Mouse (Mus musculus) urinary bladder, adult 18-20 months (tissue): Measurements from ENCODE around the gene Dab1.

Experiments used
- DNase-seq, 2 experiments: peaks; one replicate each; pipeline ENCODE4 v3.0.0; 2022; ENCODE audit warnings: low spot score in 2 of 2, mixed read lengths in 2 of 2

Dab1 gene

GRCm38 (mm10) chr4:103822669-103823068 is 203.5 kb downstream of the Dab1 start:
- DNase-seq = no peak

GRCm38 (mm10) chr4:103838377-103838776 is 219.2 kb downstream of the Dab1 start:
- DNase-seq = no peak

GRCm38 (mm10) chr4:103839541-103839940 is 220.4 kb downstream of the Dab1 start:
- DNase-seq = no peak

GRCm38 (mm10) chr4:103841126-103841525 is 222.0 kb downstream of the Dab1 start:
- no peak for DNase-seq

GRCm38 (mm10) chr4:103844635-103845034 is 225.5 kb downstream of the Dab1 start:
- DNase-seq = no peak

- no peak for DNase-seq
Observed at GRCm38 (mm10) chr4:103857173-103857572, 238.0 kb downstream of the Dab1 start.

GRCm38 (mm10) chr4:103875564-103875963 is 256.4 kb downstream of the Dab1 start:
- DNase-seq = peak in 1 of 2 experiments; percentile 3

- DNase-seq = no peak
Observed at GRCm38 (mm10) chr4:103878841-103879240, 259.7 kb downstream of the Dab1 start.

GRCm38 (mm10) chr4:103881641-103882040 is 262.5 kb downstream of the Dab1 start:
- DNase-seq = no peak

- DNase-seq = no peak
Observed at GRCm38 (mm10) chr4:103888086-103888485, 268.9 kb downstream of the Dab1 start.

- no peak for DNase-seq
Observed at GRCm38 (mm10) chr4:103889110-103889509, 270.0 kb downstream of the Dab1 start.

GRCm38 (mm10) chr4:103896806-103897205 is 277.6 kb downstream of the Dab1 start:
- DNase-seq = no peak

GRCm38 (mm10) chr4:103897702-103898101 is 278.5 kb downstream of the Dab1 start:
- DNase-seq = no peak

- DNase-seq = no peak
Observed at GRCm38 (mm10) chr4:103911441-103911840, 292.3 kb downstream of the Dab1 start.

- no peak for DNase-seq
Observed at GRCm38 (mm10) chr4:103912071-103912470, 292.9 kb downstream of the Dab1 start.

GRCm38 (mm10) chr4:103922431-103922931 is 303.3 kb downstream of the Dab1 start:
- no peak for DNase-seq

- no peak for DNase-seq
Observed at GRCm38 (mm10) chr4:103926682-103927081, 307.5 kb downstream of the Dab1 start.

GRCm38 (mm10) chr4:103929631-103930030 is 310.5 kb downstream of the Dab1 start:
- no peak for DNase-seq

GRCm38 (mm10) chr4:103934364-103934763 is 315.2 kb downstream of the Dab1 start:
- no peak for DNase-seq

- no peak for DNase-seq
Observed at GRCm38 (mm10) chr4:103948255-103948654, 329.1 kb downstream of the Dab1 start.

GRCm38 (mm10) chr4:103953652-103954220 is 334.6 kb downstream of the Dab1 start:
- DNase-seq = no peak

- DNase-seq = peak; percentile 9 to 22
Observed at GRCm38 (mm10) chr4:103961134-103962049, 342.2 kb downstream of the Dab1 start.

GRCm38 (mm10) chr4:103969906-103970305 is 350.7 kb downstream of the Dab1 start:
- DNase-seq = no peak
